Mouse (Mus musculus) testis, adult 10 weeks (tissue): Measurements from ENCODE around the gene Gtpbp10. TPM values are rescaled to one million over a fixed set of nuclear protein-coding genes. Genes with fewer than 3 reads are reported as not detected.

Experiments
- polyA plus RNA-seq: library from polyadenylated mRNA; stranded (reverse); fragments of 350-450 nt; fragmentation: Illumina TruSeq; extraction: RNeasy Lipid Tissue Mini Kit (QIAGEN cat#74804); gene quantifications from one replicate; pipeline ENCODE4 v1.2.3, GENCODE M21; 2014; ENCODE audit warnings: low read depth, low replicate concordance

Gene Gtpbp10
- 16.9 TPM for polyA plus RNA-seq

DNA sequence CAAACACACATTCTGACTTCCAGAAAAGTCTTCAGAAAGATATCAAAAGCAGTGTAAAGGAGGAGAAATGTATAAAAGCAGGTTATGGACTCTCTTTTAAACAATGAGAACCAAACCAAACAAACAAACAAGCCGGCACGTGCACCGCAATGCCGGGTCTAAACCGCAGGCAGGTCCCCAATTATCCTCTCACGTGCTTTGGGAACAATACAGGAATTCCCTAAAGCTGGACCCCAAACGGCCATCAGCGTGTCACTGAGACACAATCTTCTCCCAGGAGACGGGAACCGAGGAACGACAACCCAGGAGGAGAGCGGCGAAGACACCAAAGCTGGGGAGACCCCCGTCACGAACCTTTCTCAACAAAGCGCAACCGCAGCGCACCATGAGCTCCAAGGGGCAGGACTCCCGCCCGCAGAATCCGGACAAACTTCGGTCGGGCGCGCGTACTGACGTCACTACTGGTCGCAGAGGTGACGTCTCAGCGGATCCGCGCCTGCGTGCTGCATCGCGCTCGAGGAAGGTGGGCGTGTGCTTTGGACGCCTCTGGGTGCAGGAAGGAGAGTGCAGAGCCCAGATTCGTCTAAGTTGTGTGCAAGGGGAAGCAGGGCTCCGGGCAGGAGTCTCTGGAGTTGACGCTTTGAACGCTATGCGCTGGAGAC is at the start of gene Gtpbp10:
Gene Gtpbp10 (minus strand): TSS at position 460 of the 662 bp plus-strand sequence.

DNA sequence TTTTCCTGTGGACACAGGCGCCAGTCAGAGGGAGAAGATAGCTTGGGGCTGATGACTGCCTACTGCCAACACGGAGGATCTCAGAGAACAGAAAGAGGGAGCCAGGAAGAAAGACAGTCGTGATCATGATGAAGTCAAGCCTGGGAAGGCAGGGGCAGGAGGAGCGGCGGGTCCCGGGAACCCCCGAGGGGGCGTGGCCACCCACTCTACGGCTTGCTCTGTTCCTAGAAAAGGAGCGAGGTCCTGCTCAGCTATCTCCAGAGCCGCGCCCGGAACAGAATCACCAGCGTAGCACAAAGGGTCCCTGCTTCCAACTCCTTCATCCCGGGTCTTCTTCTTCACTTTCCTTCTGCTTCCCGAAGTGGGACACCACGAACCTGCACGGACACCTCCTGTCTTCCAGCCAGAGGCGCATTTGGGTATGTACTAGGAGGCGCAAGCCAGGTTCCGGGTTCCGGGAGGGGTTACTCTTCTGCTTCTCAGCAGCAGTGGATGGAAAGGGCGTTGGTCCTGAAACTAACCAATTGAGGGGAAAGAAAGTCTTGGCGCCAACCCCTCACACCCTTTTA is 14.5 kb upstream of the Gtpbp10 start, which contains the start of gene Gm8773:
Gene Gm8773 (plus strand): TSS at position 51 of the 569 bp plus-strand sequence.

DNA sequence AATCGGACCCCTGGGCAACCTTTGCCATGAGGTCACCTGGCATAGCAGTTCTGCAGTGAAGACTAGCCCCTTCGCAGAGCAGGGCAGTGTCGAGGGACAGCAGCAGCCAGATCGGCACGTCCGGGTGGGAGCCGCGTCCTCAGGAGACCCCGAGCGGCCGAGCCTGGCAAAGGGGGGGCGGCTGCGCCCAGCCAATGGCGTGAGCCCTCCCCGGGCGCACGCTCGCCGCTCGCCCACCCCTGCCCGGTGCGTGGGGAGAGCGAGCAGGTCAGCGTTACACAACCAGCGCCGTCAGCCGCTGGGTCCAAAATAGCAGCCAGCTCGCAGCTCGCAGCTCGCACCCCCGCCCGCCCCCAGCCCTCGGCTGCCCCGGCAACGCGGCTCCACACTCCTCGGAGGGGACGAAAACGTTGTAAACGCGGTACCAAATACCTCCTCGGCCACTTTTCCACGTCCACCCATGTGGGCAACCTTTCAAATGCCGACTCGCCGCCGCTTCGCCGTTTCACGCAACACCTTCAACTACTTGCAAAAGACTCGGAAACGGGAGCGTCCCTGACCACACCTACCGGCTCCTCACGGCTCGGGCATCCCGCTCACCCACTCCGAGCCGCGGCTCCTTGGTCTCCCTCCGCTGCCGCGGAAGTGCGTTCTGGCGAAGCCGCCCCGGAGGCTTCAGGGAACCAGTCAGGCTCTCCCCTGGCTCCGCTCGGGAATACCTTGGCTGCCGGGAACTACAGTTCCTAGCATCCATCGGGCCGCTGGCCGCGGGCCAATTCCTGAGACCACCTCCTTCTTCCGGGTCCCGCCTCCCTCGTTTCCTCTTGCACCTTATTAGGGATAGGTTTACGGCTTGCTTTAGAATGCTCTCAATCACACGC is 44.9 kb downstream of the Gtpbp10 start, which contains the start of gene Cldn12:
Gene Cldn12 (minus strand): TSS at position 763 of the 881 bp plus-strand sequence.

Other genes starting within 250 kb of the Gtpbp10 start
- gene Cdk14, start 139.2 kb downstream of the Gtpbp10 start, polyA plus RNA-seq = 8.5 TPM
- 294 TPM for gene 1700015F17Rik, start 80.4 kb downstream of the Gtpbp10 start, polyA plus RNA-seq
- 10.7 TPM for gene Cldn12, start 44.6 kb downstream of the Gtpbp10 start, polyA plus RNA-seq
- 0.49 TPM for gene Gm8773, start 14.3 kb upstream of the Gtpbp10 start, polyA plus RNA-seq
- gene Cfap69, start 104.7 kb upstream of the Gtpbp10 start, polyA plus RNA-seq = 814 TPM
- gene Steap2, start 135.0 kb upstream of the Gtpbp10 start, polyA plus RNA-seq = 17.2 TPM
- 4.4 TPM for gene Steap1, start 189.8 kb upstream of the Gtpbp10 start, polyA plus RNA-seq